Mouse (Mus musculus) stomach, embryonic 14.5 days (tissue): ENCODE data around the gene Prkd3. TPM values are rescaled to one million over a fixed set of nuclear protein-coding genes. Genes with fewer than 3 reads are reported as not detected.

Source experiments
- ATAC-seq: fragments of 200-750 bp; cut with Nextera tagmentation; 2 replicates; pipeline ENCODE4 v1.8.0; 2017; ENCODE audit warnings: low read depth, moderate TSS enrichment; ENCODE audit not compliant: insufficient number of reproducible peaks, insufficient read depth, low FRiP score
- H3K27ac ChIP-seq: fragments of 300-500 bp; sonication (generic); 2 replicates; pipeline ENCODE4 v1.5.1; 2014; ENCODE audit warnings: mild to moderate bottlenecking, low read length, moderate library complexity, mixed read lengths
- H3K27me3 ChIP-seq: fragments of 300-500 bp; sonication (generic); 2 replicates; pipeline ENCODE4 v1.6.1; 2014; ENCODE audit warnings: low read length, control low read depth, mixed read lengths; ENCODE audit not compliant: control insufficient read depth, insufficient read depth
- H3K36me3 ChIP-seq: fragments of 300-500 bp; sonication (generic); 2 replicates; pipeline ENCODE4 v1.6.1; 2014; ENCODE audit warnings: mild to moderate bottlenecking, control low read depth, low read length, moderate library complexity, mixed read lengths; ENCODE audit not compliant: control insufficient read depth, insufficient read depth
- H3K4me1 ChIP-seq: fragments of 300-500 bp; sonication (generic); 2 replicates; pipeline ENCODE4 v1.6.1; 2014; ENCODE audit warnings: low read length, control low read depth, mixed read lengths; ENCODE audit not compliant: control insufficient read depth, insufficient read depth
- H3K4me2 ChIP-seq: fragments of 300-500 bp; sonication (generic); replicated peaks from 2 replicates; pipeline ENCODE4 v1.6.1; 2014; ENCODE audit warnings: low read depth, low read length, control low read depth
- H3K4me3 ChIP-seq: fragments of 300-500 bp; sonication (generic); 2 replicates; pipeline ENCODE4 v1.5.1; 2014; ENCODE audit warnings: low read depth, low read length, control low read depth
- H3K9ac ChIP-seq: fragments of 300-500 bp; sonication (generic); replicated peaks from 2 replicates; pipeline ENCODE4 v1.6.1; 2014; ENCODE audit warnings: low read depth, mild to moderate bottlenecking, control low read depth, low read length, moderate library complexity, mixed read lengths
- H3K9me3 ChIP-seq: fragments of 300-500 bp; sonication (generic); 2 replicates; pipeline ENCODE4 v1.6.1; 2016; ENCODE audit warnings: low read depth, low read length, control low read depth; ENCODE audit not compliant: control insufficient read depth
- WGBS: fragments of 180-500 bp; shearing (Covaris S2); extraction: QIAGEN DNeasy Blood & Tissue Kit; methylation state at CpG from one replicate; pipeline ENCODE4 v1.1.7; 2014; 5-methylcytosine and 5-hydroxymethylcytosine counted together
- polyA plus RNA-seq: library from polyadenylated mRNA; unstranded; fragments of >200 nt; fragmentation: Nextera tagmentation; extraction: Ambion mirVana; gene quantifications from 2 replicates; pipeline ENCODE4 v1.2.1, GENCODE M21; 2014

The Prkd3 gene
- polyA plus RNA-seq, 1 experiment from 2014 or later: 47.5 TPM

- ATAC-seq: no peak
- no peak overlapping the region for H3K27ac ChIP-seq
Measured at GRCm38 (mm10) chr17:78912861-78913281, 107.7 kb downstream of the Prkd3 start.

GRCm38 (mm10) chr17:78909374-78909773, 111.2 kb downstream of the Prkd3 start:
- no peak overlapping the region for H3K9ac ChIP-seq
- no peaks in the 10 kb centered on the region for H3K36me3 ChIP-seq
- no peak overlapping the region for H3K4me3 ChIP-seq
- 75% methylated on average over 2 of the region's 2 CpGs for WGBS
- ATAC-seq: no peak
- H3K4me2 ChIP-seq: no peak overlapping the region
- no peaks in the 10 kb centered on the region for H3K27me3 ChIP-seq
- no peaks in the 10 kb centered on the region for H3K4me1 ChIP-seq
- no peak overlapping the region for H3K27ac ChIP-seq
- H3K9me3 ChIP-seq: no peaks in the 10 kb centered on the region

More at GRCm38 (mm10) chr17:78912861-78913281, 107.7 kb downstream of the Prkd3 start:
- Histone ChIP-seq H3K4me1 (peaks cover 11% of the 10 kb centered on the region; the same call in 1 of the 2 replicates), H3K9ac (no peak overlapping the region), H3K4me2 (peak overlapping the region; percentile 27), H3K36me3 (no peaks in the 10 kb centered on the region), H3K27me3 (no peaks in the 10 kb centered on the region), H3K9me3 (no peaks in the 10 kb centered on the region), H3K4me3 (peak overlapping the region; percentile 12; the same call in 1 of the 2 replicates)
- 26% methylated on average over 6 of the region's 6 CpGs for WGBS

- no peaks in the 10 kb centered on the region for H3K9me3 ChIP-seq
- no peak within 1 kb of the TSS for H3K4me3 ChIP-seq
- 81% methylated on average over 5 of the region's 5 CpGs for WGBS
- no peak within 1 kb of the TSS for H3K27ac ChIP-seq
- H3K4me2 ChIP-seq: no peak within 1 kb of the TSS
- H3K36me3 ChIP-seq: no peaks in the 10 kb centered on the region
- H3K4me1 ChIP-seq: no peaks in the 10 kb centered on the region
- no peak within 1 kb of the TSS for H3K9ac ChIP-seq
- ATAC-seq: no peak
- no peaks in the 10 kb centered on the region for H3K27me3 ChIP-seq
Measured at GRCm38 (mm10) chr17:78906892-78907291, 113.7 kb downstream of the Prkd3 start, which contains the start of gene Sult6b1. TSS of gene Sult6b1 (minus strand) at chr17:78906992.

- H3K9me3 ChIP-seq: no peaks in the 10 kb centered on the region
- no peak for ATAC-seq
- H3K4me3 ChIP-seq: no peak overlapping the region
- H3K4me1 ChIP-seq: no peaks in the 10 kb centered on the region
- WGBS: 60% methylated on average over 2 of the region's 2 CpGs
- no peak overlapping the region for H3K27ac ChIP-seq
- H3K9ac ChIP-seq: no peak overlapping the region
- no peak overlapping the region for H3K4me2 ChIP-seq
- no peaks in the 10 kb centered on the region for H3K27me3 ChIP-seq
- no peaks in the 10 kb centered on the region for H3K36me3 ChIP-seq
Measured at GRCm38 (mm10) chr17:78903158-78903557, 117.5 kb downstream of the Prkd3 start.

Other genes starting within 250 kb of the Prkd3 start
- 12.5 and 15.0 TPM in 2 replicates for gene Heatr5b, start 185.5 kb downstream of the Prkd3 start, polyA plus RNA-seq
- 36.8 and 44.3 TPM in 2 replicates for gene Gpatch11, start 185.2 kb downstream of the Prkd3 start, polyA plus RNA-seq
- gene Eif2ak2, start 138.2 kb downstream of the Prkd3 start, polyA plus RNA-seq: 12.8 and 18.9 TPM in 2 replicates
- 0.24 TPM in 1 of 2 replicates, not detected in the other for gene Sult6b1, start 113.8 kb downstream of the Prkd3 start, polyA plus RNA-seq
- gene Cebpzos, start 104.3 kb downstream of the Prkd3 start, polyA plus RNA-seq: 113 and 122 TPM in 2 replicates
- 61.0 and 72.0 TPM in 2 replicates for gene Cebpz, start 83.8 kb downstream of the Prkd3 start, polyA plus RNA-seq
- gene Ndufaf7, start 83.7 kb downstream of the Prkd3 start, polyA plus RNA-seq: 62.0 and 63.8 TPM in 2 replicates
- 12.3 and 12.9 TPM in 2 replicates for gene Qpct, start 31.1 kb upstream of the Prkd3 start, polyA plus RNA-seq